Mouse (Mus musculus): ENCODE data around the gene Cyfip2. TPM values are rescaled to one million over a fixed set of nuclear protein-coding genes. Genes with fewer than 3 reads are reported as not detected.
A peak's percentile ranks its signal among the peaks of the same experiment; 100 is the strongest.

Cyfip2 gene
- polyA plus RNA-seq, 1 experiment, result 0.77 TPM

DNA sequence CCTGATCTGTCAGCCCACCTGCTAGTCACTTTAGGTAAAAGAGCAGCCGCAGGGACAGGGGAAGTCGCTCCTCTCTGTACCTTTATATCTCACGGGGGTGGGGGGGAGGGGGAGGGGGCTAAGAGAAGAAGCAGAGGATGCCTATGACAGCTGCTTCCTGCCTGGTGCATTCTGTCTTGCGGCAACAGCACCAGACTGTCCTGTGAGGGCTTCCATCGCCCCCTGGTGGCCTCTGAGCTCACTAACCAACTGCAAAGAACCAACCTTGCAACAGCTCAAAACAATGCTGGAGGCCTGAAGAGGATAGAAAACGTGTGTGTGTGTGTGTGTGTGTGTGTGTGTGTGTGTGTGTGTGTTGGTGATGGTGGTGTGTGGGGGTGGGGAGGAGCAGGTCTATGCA is 37.4 kb downstream of the Cyfip2 start:
- no peak overlapping the region for H3K4me3 ChIP-seq (ENCODE audit: insufficient read depth, poor library complexity, severe bottlenecking)
- TF ChIP-seq USF1 (IDR thresholded peaks at IDR 0.05; ENCODE audit: low read depth) (no peak), CTCF (IDR thresholded peaks at IDR 0.05; ENCODE audit: control insufficient read depth, insufficient read depth, insufficient read length) (peak; percentile 78), FOSL1 (IDR thresholded peaks at IDR 0.05; ENCODE audit: insufficient read depth, low read length, poor library complexity, severe bottlenecking) (no peak), CEBPB (IDR thresholded peaks at IDR 0.05; ENCODE audit: low read depth) (no peak), MYOG (IDR thresholded peaks at IDR 0.05; ENCODE audit: control insufficient read depth, extremely low read depth, insufficient read length) (no peak), MAX (IDR thresholded peaks at IDR 0.05) (no peak), MYOD1 (IDR thresholded peaks at IDR 0.05; ENCODE audit: control insufficient read depth, insufficient read length, low read depth) (no peak)
- no peaks in the 10 kb centered on the region for H3K27me3 ChIP-seq (ENCODE audit: control insufficient read depth, insufficient read depth, insufficient read length)
- H3K79me2 ChIP-seq (ENCODE audit: control insufficient read depth, insufficient read depth), result no peaks in the 10 kb centered on the region
- no peaks in the 10 kb centered on the region for H3K79me3 ChIP-seq (ENCODE audit: low read depth)
- H3K36me3 ChIP-seq (ENCODE audit: control insufficient read depth, insufficient read depth), result no peaks in the 10 kb centered on the region
- no peak overlapping the region for H3ac ChIP-seq (ENCODE audit: control insufficient read depth, insufficient read length, low read depth)

DNA sequence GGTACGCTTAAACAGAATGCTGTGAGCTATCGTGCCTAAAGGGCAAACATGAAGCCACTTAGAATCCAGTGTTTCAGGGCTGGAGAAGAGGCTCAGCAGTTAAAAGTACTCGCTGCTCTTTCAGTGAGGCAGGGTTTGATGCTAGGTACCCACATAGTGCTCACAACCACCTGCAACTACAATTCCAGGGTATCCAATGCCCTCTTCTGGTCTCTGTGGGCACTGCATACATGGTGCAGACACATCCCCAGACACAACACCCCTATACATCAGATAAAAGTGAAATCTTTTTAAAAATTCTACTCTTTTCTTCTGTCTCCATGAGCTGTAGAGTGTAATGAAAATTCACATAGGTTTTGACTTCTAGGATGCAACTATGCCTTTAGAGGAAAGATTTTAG is 38.7 kb downstream of the Cyfip2 start:
- Histone ChIP-seq H3K36me3 (ENCODE audit: control insufficient read depth, insufficient read depth) (no peaks in the 10 kb centered on the region), H3K79me3 (ENCODE audit: low read depth) (no peaks in the 10 kb centered on the region), H3K79me2 (ENCODE audit: control insufficient read depth, insufficient read depth) (no peaks in the 10 kb centered on the region), H3ac (ENCODE audit: control insufficient read depth, insufficient read length, low read depth) (no peak overlapping the region), H3K27me3 (ENCODE audit: control insufficient read depth, insufficient read depth, insufficient read length) (no peaks in the 10 kb centered on the region), H3K4me3 (ENCODE audit: insufficient read depth, poor library complexity, severe bottlenecking) (no peak overlapping the region)
- TF ChIP-seq USF1 (IDR thresholded peaks at IDR 0.05; ENCODE audit: low read depth), result no peak
- no peak for TF ChIP-seq CTCF (IDR thresholded peaks at IDR 0.05; ENCODE audit: control insufficient read depth, insufficient read depth, insufficient read length)
- no peak for TF ChIP-seq MAX (IDR thresholded peaks at IDR 0.05)
- TF ChIP-seq CEBPB (IDR thresholded peaks at IDR 0.05; ENCODE audit: low read depth), result no peak

DNA sequence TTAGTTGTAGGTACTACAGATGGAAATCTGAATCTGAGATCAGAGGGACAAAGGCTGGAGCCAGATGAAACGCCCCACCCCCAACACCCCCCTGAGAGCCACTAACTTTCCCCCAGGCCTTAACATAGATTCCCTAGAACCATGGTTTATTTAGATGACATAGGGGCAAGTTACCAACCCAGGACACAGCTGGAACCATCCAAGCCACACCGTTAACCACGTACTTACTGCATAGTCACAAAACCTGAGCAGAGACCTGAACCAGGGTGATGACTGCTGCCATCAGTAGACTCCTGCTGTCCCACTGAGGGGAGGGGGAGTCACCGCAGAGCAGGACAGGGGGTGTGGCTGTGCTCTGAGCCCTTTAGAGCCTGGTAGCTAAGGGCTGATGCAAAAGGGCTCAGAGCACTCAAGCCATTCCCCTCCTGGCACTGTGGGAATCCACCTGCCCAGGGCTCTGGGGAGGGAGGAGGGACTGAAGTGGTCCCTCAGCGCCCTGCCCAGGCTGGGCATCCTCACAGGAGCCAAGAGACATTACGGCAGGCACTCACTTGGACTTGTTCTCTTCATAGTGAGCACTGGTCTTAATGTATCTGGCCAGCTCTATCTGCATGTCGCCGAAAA is 40.5 kb downstream of the Cyfip2 start:
- H3K79me2 ChIP-seq (ENCODE audit: control insufficient read depth, insufficient read depth), result no peaks in the 10 kb centered on the region
- no peaks in the 10 kb centered on the region for H3K27me3 ChIP-seq (ENCODE audit: control insufficient read depth, insufficient read depth, insufficient read length)
- no peak overlapping the region for H3K4me3 ChIP-seq (ENCODE audit: insufficient read depth, poor library complexity, severe bottlenecking)
- no peaks in the 10 kb centered on the region for H3K79me3 ChIP-seq (ENCODE audit: low read depth)
- no peak overlapping the region for H3ac ChIP-seq (ENCODE audit: control insufficient read depth, insufficient read length, low read depth)
- TF ChIP-seq CEBPB (IDR thresholded peaks at IDR 0.05; ENCODE audit: low read depth), result no peak
- TF ChIP-seq MAX (IDR thresholded peaks at IDR 0.05), result no peak
- TF ChIP-seq CTCF (IDR thresholded peaks at IDR 0.05; ENCODE audit: control insufficient read depth, insufficient read depth, insufficient read length), result no peak
- TF ChIP-seq FOSL1 (IDR thresholded peaks at IDR 0.05; ENCODE audit: insufficient read depth, low read length, poor library complexity, severe bottlenecking), result no peak
- TF ChIP-seq MYOD1 (IDR thresholded peaks at IDR 0.05; ENCODE audit: control insufficient read depth, insufficient read length, low read depth), result no peak
- TF ChIP-seq USF1 (IDR thresholded peaks at IDR 0.05; ENCODE audit: low read depth), result no peak
- no peak for TF ChIP-seq MYOG (IDR thresholded peaks at IDR 0.05; ENCODE audit: control insufficient read depth, extremely low read depth, insufficient read length)
- H3K36me3 ChIP-seq (ENCODE audit: control insufficient read depth, insufficient read depth), result no peaks in the 10 kb centered on the region

DNA sequence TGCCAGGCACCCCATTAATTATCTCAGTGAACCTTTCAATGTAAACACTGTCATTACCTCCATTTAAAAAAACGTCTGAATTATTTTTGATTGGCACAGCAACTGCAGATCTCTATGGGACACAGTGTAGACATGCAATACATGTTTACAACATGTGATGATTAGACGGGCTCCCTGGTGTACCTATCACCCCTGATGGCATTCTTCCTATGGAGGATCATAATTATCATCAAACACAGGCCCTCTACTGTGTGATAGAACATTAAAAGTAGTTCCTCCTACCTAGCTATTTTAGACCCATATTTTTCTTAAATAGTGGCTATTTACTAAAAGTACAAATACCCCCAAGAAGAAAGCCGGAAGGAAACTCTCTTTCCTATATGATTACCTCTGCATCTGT is 42.8 kb downstream of the Cyfip2 start:
- TF ChIP-seq MYOD1 (IDR thresholded peaks at IDR 0.05; ENCODE audit: control insufficient read depth, insufficient read length, low read depth) (no peak), MAX (IDR thresholded peaks at IDR 0.05) (no peak), FOSL1 (IDR thresholded peaks at IDR 0.05; ENCODE audit: insufficient read depth, low read length, poor library complexity, severe bottlenecking) (no peak), CEBPB (IDR thresholded peaks at IDR 0.05; ENCODE audit: low read depth) (no peak), USF1 (IDR thresholded peaks at IDR 0.05; ENCODE audit: low read depth) (no peak), CTCF (IDR thresholded peaks at IDR 0.05; ENCODE audit: control insufficient read depth, insufficient read depth, insufficient read length) (no peak), MYOG (IDR thresholded peaks at IDR 0.05; ENCODE audit: control insufficient read depth, extremely low read depth, insufficient read length) (no peak)
- no peaks in the 10 kb centered on the region for H3K36me3 ChIP-seq (ENCODE audit: control insufficient read depth, insufficient read depth)
- no peaks in the 10 kb centered on the region for H3K79me3 ChIP-seq (ENCODE audit: low read depth)
- H3ac ChIP-seq (ENCODE audit: control insufficient read depth, insufficient read length, low read depth), result no peak overlapping the region
- H3K4me3 ChIP-seq (ENCODE audit: insufficient read depth, poor library complexity, severe bottlenecking), result no peak overlapping the region
- no peaks in the 10 kb centered on the region for H3K79me2 ChIP-seq (ENCODE audit: control insufficient read depth, insufficient read depth)
- H3K27me3 ChIP-seq (ENCODE audit: control insufficient read depth, insufficient read depth, insufficient read length), result no peaks in the 10 kb centered on the region

DNA sequence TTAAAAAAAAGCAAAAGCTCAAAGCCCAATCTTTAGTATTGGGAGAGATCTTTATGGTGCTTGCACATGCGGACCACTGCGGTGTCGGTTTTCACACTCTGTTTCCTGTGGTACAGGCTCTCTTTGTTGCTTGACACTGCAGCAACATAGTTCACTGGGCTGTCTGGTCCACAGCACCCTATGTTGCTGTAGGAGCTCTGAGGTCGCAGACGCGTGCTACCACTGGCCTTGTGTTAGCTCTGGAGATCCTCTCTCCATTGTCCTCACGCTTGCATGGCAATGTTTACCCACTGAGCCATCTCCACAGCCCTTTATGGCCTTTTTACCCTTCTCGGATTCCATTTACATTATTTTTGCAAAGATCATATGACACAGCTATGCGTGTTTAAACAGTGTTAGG is 43.3 kb downstream of the Cyfip2 start:
- no peaks in the 10 kb centered on the region for H3K27me3 ChIP-seq (ENCODE audit: control insufficient read depth, insufficient read depth, insufficient read length)
- TF ChIP-seq MAX (IDR thresholded peaks at IDR 0.05) (no peak), MYOD1 (IDR thresholded peaks at IDR 0.05; ENCODE audit: control insufficient read depth, insufficient read length, low read depth) (no peak), MYOG (IDR thresholded peaks at IDR 0.05; ENCODE audit: control insufficient read depth, extremely low read depth, insufficient read length) (no peak), FOSL1 (IDR thresholded peaks at IDR 0.05; ENCODE audit: insufficient read depth, low read length, poor library complexity, severe bottlenecking) (no peak), CTCF (IDR thresholded peaks at IDR 0.05; ENCODE audit: control insufficient read depth, insufficient read depth, insufficient read length) (no peak), CEBPB (IDR thresholded peaks at IDR 0.05; ENCODE audit: low read depth) (no peak), USF1 (IDR thresholded peaks at IDR 0.05; ENCODE audit: low read depth) (no peak)
- H3K79me2 ChIP-seq (ENCODE audit: control insufficient read depth, insufficient read depth), result no peaks in the 10 kb centered on the region
- no peak overlapping the region for H3ac ChIP-seq (ENCODE audit: control insufficient read depth, insufficient read length, low read depth)
- H3K4me3 ChIP-seq (ENCODE audit: insufficient read depth, poor library complexity, severe bottlenecking), result no peak overlapping the region
- H3K79me3 ChIP-seq (ENCODE audit: low read depth), result no peaks in the 10 kb centered on the region
- H3K36me3 ChIP-seq (ENCODE audit: control insufficient read depth, insufficient read depth), result no peaks in the 10 kb centered on the region

DNA sequence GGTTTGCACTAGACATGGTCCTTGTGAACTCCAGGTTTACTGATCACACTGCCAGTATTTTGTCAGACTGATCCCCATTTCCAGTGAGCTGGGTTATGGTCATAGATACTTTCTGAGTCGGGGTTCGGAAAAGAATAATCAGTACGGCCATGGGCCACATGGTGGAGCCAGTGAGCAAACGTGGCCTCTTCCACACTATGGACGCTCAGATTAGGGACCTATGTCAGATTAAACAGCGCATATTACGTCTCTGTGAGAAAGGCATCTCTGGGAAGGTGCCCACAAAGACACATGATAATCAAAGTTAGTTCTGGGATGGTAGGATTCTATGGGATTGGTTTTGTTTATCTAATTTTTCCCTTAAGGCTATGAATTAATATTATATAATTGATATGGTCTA is 43.7 kb downstream of the Cyfip2 start:
- Histone ChIP-seq H3K4me3 (ENCODE audit: insufficient read depth, poor library complexity, severe bottlenecking) (no peak overlapping the region), H3ac (ENCODE audit: control insufficient read depth, insufficient read length, low read depth) (no peak overlapping the region), H3K79me2 (ENCODE audit: control insufficient read depth, insufficient read depth) (no peaks in the 10 kb centered on the region), H3K79me3 (ENCODE audit: low read depth) (no peaks in the 10 kb centered on the region), H3K27me3 (ENCODE audit: control insufficient read depth, insufficient read depth, insufficient read length) (no peaks in the 10 kb centered on the region), H3K36me3 (ENCODE audit: control insufficient read depth, insufficient read depth) (no peaks in the 10 kb centered on the region)
- peak; percentile 43 for TF ChIP-seq CTCF (IDR thresholded peaks at IDR 0.05; ENCODE audit: control insufficient read depth, insufficient read depth, insufficient read length)
- no peak for TF ChIP-seq MYOG (IDR thresholded peaks at IDR 0.05; ENCODE audit: control insufficient read depth, extremely low read depth, insufficient read length)
- TF ChIP-seq MAX (IDR thresholded peaks at IDR 0.05), result no peak
- TF ChIP-seq USF1 (IDR thresholded peaks at IDR 0.05; ENCODE audit: low read depth), result no peak

Data from C2C12 (cell line).